Mouse (Mus musculus) cerebellum, adult 11 months (tissue): Measurements from ENCODE around the gene Iqcf6.
"Not testable (repeated sequence)": the region's sequence is repeated elsewhere in the genome, so short reads cannot be mapped to it uniquely, and the experiment has no call there.

Source experiments
- DNase-seq: peaks from one replicate; pipeline ENCODE4 v3.0.0; 2022

Gene Iqcf6

GRCm38 (mm10) chr9:106626282-106626681, at the start of gene Iqcf6:
Iqcf6 (plus strand) TSS chr9:106626582.
- no peak for DNase-seq

GRCm38 (mm10) chr9:106580016-106580415, 46.4 kb upstream of the Iqcf6 start:
- DNase-seq, result no peak

GRCm38 (mm10) chr9:106582552-106582951, 43.8 kb upstream of the Iqcf6 start:
- no peak for DNase-seq

- no peak for DNase-seq
These were observed 34.2 kb upstream of the Iqcf6 start for GRCm38 (mm10) chr9:106592158-106592557.

GRCm38 (mm10) chr9:106595402-106595801, 31.0 kb upstream of the Iqcf6 start:
- not testable (repeated sequence) for DNase-seq

GRCm38 (mm10) chr9:106595836-106596235, 30.5 kb upstream of the Iqcf6 start:
- no peak for DNase-seq

- no peak for DNase-seq
These were observed 27.9 kb upstream of the Iqcf6 start for GRCm38 (mm10) chr9:106598466-106598865.

GRCm38 (mm10) chr9:106600546-106600945, 25.8 kb upstream of the Iqcf6 start:
- peak; percentile 16 for DNase-seq

GRCm38 (mm10) chr9:106610727-106611126, 15.7 kb upstream of the Iqcf6 start:
- no peak for DNase-seq

GRCm38 (mm10) chr9:106613951-106614350, 12.4 kb upstream of the Iqcf6 start:
- DNase-seq, result no peak

- no peak for DNase-seq
These were observed 11.8 kb upstream of the Iqcf6 start for GRCm38 (mm10) chr9:106614616-106615015.

GRCm38 (mm10) chr9:106616306-106616705, 10.1 kb upstream of the Iqcf6 start:
- no peak for DNase-seq

- DNase-seq, result no peak
These were observed 8.9 kb upstream of the Iqcf6 start for GRCm38 (mm10) chr9:106617496-106617895.

GRCm38 (mm10) chr9:106627796-106628195, 1.4 kb downstream of the Iqcf6 start:
- DNase-seq, result not testable (repeated sequence)

GRCm38 (mm10) chr9:106632185-106632584, 5.8 kb downstream of the Iqcf6 start:
- DNase-seq, result no peak

GRCm38 (mm10) chr9:106638154-106638553, 11.8 kb downstream of the Iqcf6 start:
- no peak for DNase-seq

- no peak for DNase-seq
These were observed 15.0 kb downstream of the Iqcf6 start for GRCm38 (mm10) chr9:106641346-106641745.

GRCm38 (mm10) chr9:106643128-106643527, 16.7 kb downstream of the Iqcf6 start:
- peak; percentile 48 for DNase-seq

GRCm38 (mm10) chr9:106643787-106644186, 17.4 kb downstream of the Iqcf6 start:
- DNase-seq, result no peak

- DNase-seq, result no peak
These were observed 19.4 kb downstream of the Iqcf6 start for GRCm38 (mm10) chr9:106645684-106646271.

GRCm38 (mm10) chr9:106647226-106647625, 20.8 kb downstream of the Iqcf6 start:
- DNase-seq, result no peak

- no peak for DNase-seq
These were observed 26.3 kb downstream of the Iqcf6 start for GRCm38 (mm10) chr9:106652720-106653119.

GRCm38 (mm10) chr9:106655884-106656720, 29.7 kb downstream of the Iqcf6 start, which contains the start of gene Grm2:
Grm2 (minus strand) TSS chr9:106656082.
- no peak for DNase-seq

GRCm38 (mm10) chr9:106656820-106657219, 30.4 kb downstream of the Iqcf6 start:
- no peak for DNase-seq
